ENCODE assay signal across 8 mouse cellular contexts in genomic region chr19:4257216-4257896, GRCm38 (mm10). TPM values are rescaled to one million over a fixed set of nuclear protein-coding genes. Genes with fewer than 3 reads are reported as not detected.
DNase-seq lines count a peak whose midpoint lies in the region; ATAC-seq lines count a peak whose summit lies in the region.

No protein-coding gene starts in this region.

- H3K9ac ChIP-seq in hindbrain, embryonic 11.5 days (ENCODE audit: low read depth, low read length), result peak overlapping the region; percentile 57

- H3K4me3 ChIP-seq in hindbrain, embryonic 11.5 days (ENCODE audit: low read depth, low read length), result peak overlapping the region; percentile 56

- under 1% methylated on average over 41 of the region's 41 CpGs for WGBS in hindbrain, embryonic 11.5 days

- DNase-seq in MN1 (ENCODE audit: low spot score), result peak; percentile 95
- DNase-seq in cerebellum, adult 9-10 months, result peak; percentile 95
- DNase-seq in frontal cortex, adult 2 months (ENCODE audit: extremely low spot score in 1 of 2, low spot score in 1 of 2), result peak; percentile 86 to 97
- DNase-seq in hindbrain, embryonic 11.5 days (ENCODE audit: low spot score), result peak; percentile 98
- DNase-seq in layer of hippocampus, postnatal 10 days (ENCODE audit: low spot score in 2 of 2), result peak; percentile 94
- DNase-seq in lung, postnatal 10 days, result peak; percentile 96
- peak; percentile 90 for DNase-seq in ovary, postnatal 36 days (ENCODE audit: low spot score)
- DNase-seq in thymus, postnatal 25 days, result peak; percentile 91

- H3K9me3 ChIP-seq in hindbrain, embryonic 11.5 days (ENCODE audit: control insufficient read depth, low read length), result no peaks in the 10 kb centered on the region

- peak; percentile 94 for ATAC-seq in hindbrain, embryonic 11.5 days (ENCODE audit: low FRiP score)

- no peaks in the 10 kb centered on the region for H3K36me3 ChIP-seq in hindbrain, embryonic 11.5 days (ENCODE audit: control insufficient read depth, insufficient read depth, low read length)

- H3K27me3 ChIP-seq in hindbrain, embryonic 11.5 days (ENCODE audit: control insufficient read depth, insufficient read depth, low read length), result 0 out of 2 replicates have a peak, but pooled peaks cover 2% of the 10 kb centered on the region

- H3K27ac ChIP-seq in hindbrain, embryonic 11.5 days (ENCODE audit: low read depth, low read length), result no peak overlapping the region

- no peaks in the 10 kb centered on the region for H3K4me1 ChIP-seq in hindbrain, embryonic 11.5 days (replicated peaks; ENCODE audit: control insufficient read depth, insufficient read depth, low read length)

- H3K4me2 ChIP-seq in hindbrain, embryonic 11.5 days (replicated peaks; ENCODE audit: low read depth, low read length), result peak overlapping the region; percentile 71

RNA-seq across cellular contexts. Expression of gene Ssh3, which starts 11.6 kb away (rescaled TPM):
- polyA plus RNA-seq in frontal cortex, adult 2 months (2012; rRNA removed), result 98.6 and 106 TPM in 2 replicates
- 2.8 and 3.9 TPM in 2 replicates for polyA plus RNA-seq in hindbrain, embryonic 11.5 days (2014; fragmentation: Nextera tagmentation; extraction: Ambion mirVana)
- 10 to 100 TPM; 49.0 to 66.1 TPM for total RNA-seq in layer of hippocampus, postnatal 10 days (2021)

RNA-seq across cellular contexts. Expression of gene Ankrd13d, which starts 25.6 kb away (rescaled TPM):
- 73.1 and 77.0 TPM in 2 replicates for polyA plus RNA-seq in frontal cortex, adult 2 months (2012; rRNA removed)
- 8.6 and 11.0 TPM in 2 replicates for polyA plus RNA-seq in hindbrain, embryonic 11.5 days (2014; fragmentation: Nextera tagmentation; extraction: Ambion mirVana)
- total RNA-seq in layer of hippocampus, postnatal 10 days (2021), result 10 to 100 TPM; 76.3 to 89.4 TPM

RNA-seq across cellular contexts. Expression of gene Pold4, which starts 25.7 kb away (rescaled TPM):
- polyA plus RNA-seq in frontal cortex, adult 2 months (2012; rRNA removed), result 35.0 and 39.4 TPM in 2 replicates
- polyA plus RNA-seq in hindbrain, embryonic 11.5 days (2014; fragmentation: Nextera tagmentation; extraction: Ambion mirVana), result 11.0 and 17.9 TPM in 2 replicates
- total RNA-seq in layer of hippocampus, postnatal 10 days (2021), result 10 to 100 TPM; 14.4 to 15.8 TPM

RNA-seq across cellular contexts. Expression of gene AC109138.7, which starts 43.2 kb away (rescaled TPM):
- polyA plus RNA-seq in frontal cortex, adult 2 months (2012; rRNA removed), result not detected in 2 replicates
- polyA plus RNA-seq in hindbrain, embryonic 11.5 days (2014; fragmentation: Nextera tagmentation; extraction: Ambion mirVana), result not detected in 2 replicates
- total RNA-seq in layer of hippocampus, postnatal 10 days (2021), result not detected

RNA-seq across cellular contexts. Expression of gene Clcf1, which starts 43.3 kb away (rescaled TPM):
- polyA plus RNA-seq in frontal cortex, adult 2 months (2012; rRNA removed), result 3.9 and 4.5 TPM in 2 replicates
- polyA plus RNA-seq in hindbrain, embryonic 11.5 days (2014; fragmentation: Nextera tagmentation; extraction: Ambion mirVana), result 0.82 and 0.90 TPM in 2 replicates
- total RNA-seq in layer of hippocampus, postnatal 10 days (2021), result under 1 TPM; 0.36 to 0.75 TPM

Comparison
In these comparisons a context has a peak if more than half of its experiments do, and no peak if none do; other contexts are left out.
1. RNA of gene Ssh3, which starts 11.6 kb away (polyA plus RNA-seq): 98.6 to 106 TPM in frontal cortex, adult 2 months; 2.8 to 3.9 TPM in hindbrain, embryonic 11.5 days; every median in the first group is over 10 times any median in the second.
2. Peak in every context shown above with its lines, with median percentiles within 50 percentile points of each other: DNase-seq.